Mouse (Mus musculus) stomach, postnatal 0 days (tissue): ENCODE measurements around the gene Cnn2.

Source experiments
- CTCF ChIP-seq: IDR thresholded peaks from 2 replicates; pipeline ENCODE4 v1.5.1; 2016; ENCODE audit warnings: antibody characterized with exemption, low read depth, mild to moderate bottlenecking, moderate library complexity
- EP300 ChIP-seq: optimal IDR thresholded peaks from 2 replicates; pipeline ENCODE3; 2016; ENCODE audit warnings: antibody characterized with exemption

GRCm38 (mm10) chr10:79969124-79969568 is 19.2 kb upstream of the Cnn2 start:
- TF ChIP-seq EP300, result no peak
- TF ChIP-seq CTCF, result peak; percentile 32; the same call in 1 of the 2 replicates
